Mouse (Mus musculus): ENCODE results near the gene Slc7a5. TPM values are rescaled to one million over a fixed set of nuclear protein-coding genes. Genes with fewer than 3 reads are reported as not detected.

Gene Slc7a5
- polyA plus RNA-seq, 1 experiment from 2014 or later, result 32.2 TPM

GRCm38 (mm10) chr8:121906542-121907512 is 667 bp downstream of the Slc7a5 start:
- Histone ChIP-seq H3K4me3 (replicated peaks) (peak overlapping the region; percentile 96), H3K9ac (peak overlapping the region; percentile 94), H3K4me1 (replicated peaks) (peaks cover 85% of the 10 kb centered on the region), H3K4me2 (peak overlapping the region; percentile 79), H3K27ac (peak overlapping the region; percentile 82), H3K36me3 (peaks cover 34% of the 10 kb centered on the region), H3K27me3 (no peaks in the 10 kb centered on the region), H3K9me3 (replicated peaks) (no peaks in the 10 kb centered on the region)
- under 1% methylated on average over 72 of the region's 72 CpGs for WGBS (ENCODE audit: insufficient replicate concordance)
- DNase-seq, result peak; percentile 27
- ATAC-seq (ENCODE audit: low read depth), result peak; percentile 45

GRCm38 (mm10) chr8:121905864-121906263 is 1.6 kb downstream of the Slc7a5 start:
- H3K4me1 ChIP-seq (replicated peaks), result peaks cover 85% of the 10 kb centered on the region

GRCm38 (mm10) chr8:121905420-121905819 is 2.1 kb downstream of the Slc7a5 start:
- Histone ChIP-seq H3K27me3 (no peaks in the 10 kb centered on the region), H3K36me3 (peaks cover 48% of the 10 kb centered on the region), H3K27ac (peak overlapping the region; percentile 82), H3K9ac (peak overlapping the region; percentile 94), H3K4me2 (peak overlapping the region; percentile 79), H3K4me3 (replicated peaks) (peak overlapping the region; percentile 96), H3K4me1 (replicated peaks) (peaks cover 86% of the 10 kb centered on the region), H3K9me3 (replicated peaks) (no peaks in the 10 kb centered on the region)
- no peak for DNase-seq
- WGBS (ENCODE audit: insufficient replicate concordance), result 50% methylated on average over 1 of the region's 1 CpGs
- ATAC-seq (ENCODE audit: low read depth), result no peak

More at GRCm38 (mm10) chr8:121905864-121906263, 1.6 kb downstream of the Slc7a5 start:
- peak overlapping the region; percentile 82 for H3K27ac ChIP-seq
- no peak for DNase-seq
- peak overlapping the region; percentile 96 for H3K4me3 ChIP-seq (replicated peaks)
- 11% methylated on average over 5 of the region's 5 CpGs for WGBS (ENCODE audit: insufficient replicate concordance)
- ATAC-seq (ENCODE audit: low read depth), result no peak
- H3K9ac ChIP-seq, result peak overlapping the region; percentile 94
- no peaks in the 10 kb centered on the region for H3K27me3 ChIP-seq
- peaks cover 44% of the 10 kb centered on the region for H3K36me3 ChIP-seq
- H3K9me3 ChIP-seq (replicated peaks), result no peaks in the 10 kb centered on the region
- peak overlapping the region; percentile 79 for H3K4me2 ChIP-seq

GRCm38 (mm10) chr8:121904999-121905398 is 2.5 kb downstream of the Slc7a5 start:
- peak overlapping the region; percentile 79 for H3K4me2 ChIP-seq
- H3K27me3 ChIP-seq, result no peaks in the 10 kb centered on the region
- peak overlapping the region; percentile 50 for H3K27ac ChIP-seq
- peaks cover 52% of the 10 kb centered on the region for H3K36me3 ChIP-seq
- H3K9ac ChIP-seq, result peak overlapping the region; percentile 94
- 76% methylated on average over 9 of the region's 9 CpGs for WGBS (ENCODE audit: insufficient replicate concordance)
- DNase-seq (no peak), ATAC-seq (ENCODE audit: low read depth) (no peak)
- H3K4me3 ChIP-seq (replicated peaks), result peak overlapping the region; percentile 96
- H3K9me3 ChIP-seq (replicated peaks), result no peaks in the 10 kb centered on the region
- H3K4me1 ChIP-seq (replicated peaks), result peaks cover 86% of the 10 kb centered on the region

GRCm38 (mm10) chr8:121903977-121904376 is 3.5 kb downstream of the Slc7a5 start:
- WGBS (ENCODE audit: insufficient replicate concordance), result 46% methylated on average over 6 of the region's 6 CpGs
- peaks cover 53% of the 10 kb centered on the region for H3K36me3 ChIP-seq
- no peaks in the 10 kb centered on the region for H3K9me3 ChIP-seq (replicated peaks)
- H3K27me3 ChIP-seq, result no peaks in the 10 kb centered on the region
- DNase-seq (no peak), ATAC-seq (ENCODE audit: low read depth) (no peak)
- H3K4me2 ChIP-seq, result peak overlapping the region; percentile 79
- peaks cover 86% of the 10 kb centered on the region for H3K4me1 ChIP-seq (replicated peaks)
- H3K9ac ChIP-seq, result peak overlapping the region; percentile 94
- H3K4me3 ChIP-seq (replicated peaks), result peak overlapping the region; percentile 96
- no peak overlapping the region for H3K27ac ChIP-seq

GRCm38 (mm10) chr8:121901498-121902236 is 5.8 kb downstream of the Slc7a5 start:
- Histone ChIP-seq H3K4me3 (replicated peaks) (no peak overlapping the region; the same call in 1 of the 2 replicates), H3K36me3 (peaks cover 64% of the 10 kb centered on the region), H3K4me1 (replicated peaks) (peaks cover 97% of the 10 kb centered on the region), H3K9me3 (replicated peaks) (no peaks in the 10 kb centered on the region), H3K27ac (peak overlapping the region; percentile 100), H3K27me3 (no peaks in the 10 kb centered on the region), H3K9ac (peak overlapping the region; percentile 91), H3K4me2 (peak overlapping the region; percentile 87)
- DNase-seq (no peak), ATAC-seq (ENCODE audit: low read depth) (no peak)
- WGBS (ENCODE audit: insufficient replicate concordance), result 79% methylated on average over 8 of the region's 8 CpGs

GRCm38 (mm10) chr8:121899180-121900044 is 8.1 kb downstream of the Slc7a5 start:
- H3K36me3 ChIP-seq, result peaks cover 78% of the 10 kb centered on the region
- peak overlapping the region; percentile 100 for H3K27ac ChIP-seq
- DNase-seq (peak; percentile 88), ATAC-seq (ENCODE audit: low read depth) (peak; percentile 81)
- 33% methylated on average over 18 of the region's 18 CpGs for WGBS (ENCODE audit: insufficient replicate concordance)
- H3K4me1 ChIP-seq (replicated peaks), result peaks cover 99% of the 10 kb centered on the region
- peak overlapping the region; percentile 91 for H3K9ac ChIP-seq
- no peaks in the 10 kb centered on the region for H3K9me3 ChIP-seq (replicated peaks)
- H3K4me2 ChIP-seq, result peak overlapping the region; percentile 87
- no peaks in the 10 kb centered on the region for H3K27me3 ChIP-seq
- H3K4me3 ChIP-seq (replicated peaks), result peak overlapping the region; percentile 56

GRCm38 (mm10) chr8:121898401-121898931 is 9.0 kb downstream of the Slc7a5 start:
- Histone ChIP-seq H3K27ac (peak overlapping the region; percentile 100), H3K4me3 (replicated peaks) (peak overlapping the region; percentile 56), H3K4me1 (replicated peaks) (peaks cover 89% of the 10 kb centered on the region), H3K36me3 (peaks cover 78% of the 10 kb centered on the region), H3K27me3 (no peaks in the 10 kb centered on the region), H3K9ac (peak overlapping the region; percentile 91), H3K4me2 (peak overlapping the region; percentile 87), H3K9me3 (replicated peaks) (no peaks in the 10 kb centered on the region)
- ATAC-seq (ENCODE audit: low read depth), result peak; percentile 89
- peak; percentile 92 for DNase-seq
- 4% methylated on average over 4 of the region's 4 CpGs for WGBS (ENCODE audit: insufficient replicate concordance)

- Histone ChIP-seq H3K27ac (peak overlapping the region; percentile 100), H3K9ac (peak overlapping the region; percentile 91), H3K4me3 (replicated peaks) (peak overlapping the region; percentile 56), H3K9me3 (replicated peaks) (no peaks in the 10 kb centered on the region), H3K4me2 (peak overlapping the region; percentile 87), H3K4me1 (replicated peaks) (peaks cover 88% of the 10 kb centered on the region), H3K36me3 (peaks cover 78% of the 10 kb centered on the region), H3K27me3 (no peaks in the 10 kb centered on the region)
- DNase-seq, result no peak
- 44% methylated on average over 7 of the region's 7 CpGs for WGBS (ENCODE audit: insufficient replicate concordance)
- ATAC-seq (ENCODE audit: low read depth), result peak; percentile 15
Measured at GRCm38 (mm10) chr8:121897871-121898381, 9.6 kb downstream of the Slc7a5 start.

GRCm38 (mm10) chr8:121897205-121897604 is 10.3 kb downstream of the Slc7a5 start:
- ATAC-seq (ENCODE audit: low read depth) (no peak), DNase-seq (no peak)
- peak overlapping the region; percentile 100 for H3K27ac ChIP-seq
- H3K36me3 ChIP-seq, result peaks cover 78% of the 10 kb centered on the region
- 74% methylated on average over 9 of the region's 9 CpGs for WGBS (ENCODE audit: insufficient replicate concordance)
- H3K27me3 ChIP-seq, result no peaks in the 10 kb centered on the region
- no peaks in the 10 kb centered on the region for H3K9me3 ChIP-seq (replicated peaks)
- H3K4me2 ChIP-seq, result peak overlapping the region; percentile 87
- peak overlapping the region; percentile 56 for H3K4me3 ChIP-seq (replicated peaks)
- H3K9ac ChIP-seq, result peak overlapping the region; percentile 91
- H3K4me1 ChIP-seq (replicated peaks), result peaks cover 87% of the 10 kb centered on the region

Data from liver, embryonic 13.5 days (tissue).